Mouse (Mus musculus) layer of hippocampus, adult 18-20 months (tissue): ENCODE results near the gene Hist1h4i. TPM values are rescaled to one million over a fixed set of nuclear protein-coding genes. Genes with fewer than 3 reads are reported as not detected.

Experiments used
- DNase-seq, 2 experiments: peaks; one replicate each; pipeline ENCODE4 v3.0.0; 2022; ENCODE audit warnings: low spot score in 2 of 2
- total RNA-seq, 2 experiments: library from RNA; stranded (reverse); gene quantifications; 2 replicates each; pipeline ENCODE4 v1.2.3; 2021

Gene Hist1h4i
- total RNA-seq, 2 experiments from 2014 or later, result 65.4 to 84.2 TPM

DNA sequence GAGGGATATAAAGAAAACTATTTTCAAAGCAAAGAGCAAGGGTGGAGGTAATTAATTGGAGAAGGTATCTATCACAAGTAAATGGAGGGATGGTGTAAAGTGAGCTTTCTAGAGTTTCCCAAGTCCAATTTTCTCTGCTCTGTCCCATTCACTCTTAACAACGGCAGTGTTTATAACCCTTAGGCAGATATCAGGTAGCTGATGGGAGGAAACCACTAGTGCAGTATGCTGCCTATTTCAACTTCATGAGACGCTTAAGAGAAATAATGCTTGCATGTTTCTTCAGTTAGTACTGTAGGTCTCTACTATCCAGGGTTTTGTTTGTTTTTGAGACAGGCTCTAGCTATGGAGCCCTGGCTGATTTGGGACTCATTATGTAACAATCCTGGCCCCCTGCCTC lies 3.7 kb downstream of the Hist1h4i start:
- DNase-seq, result no peak

DNA sequence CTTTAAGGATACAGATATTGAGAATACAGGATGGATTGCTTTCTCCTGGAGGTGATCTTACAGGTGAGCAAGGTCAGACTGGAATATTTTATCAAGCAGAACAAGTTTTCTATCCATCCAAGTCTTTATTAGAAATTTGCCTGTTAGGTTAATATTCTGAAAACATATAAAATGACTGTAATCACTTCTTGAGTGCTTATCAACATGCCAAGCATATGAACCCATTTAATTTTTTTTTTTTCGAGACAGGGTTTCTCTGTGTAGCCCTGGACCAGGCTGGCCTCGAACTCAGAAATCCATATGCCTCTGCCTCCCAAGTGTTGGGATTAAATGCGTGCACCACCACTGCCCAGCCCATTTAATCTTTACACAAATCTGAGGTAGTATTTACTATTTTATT lies 4.2 kb downstream of the Hist1h4i start:
- no peak for DNase-seq

- DNase-seq, result no peak
Observed at GRCm38 (mm10) chr13:22036149-22036956, 4.8 kb downstream of the Hist1h4i start.

DNA sequence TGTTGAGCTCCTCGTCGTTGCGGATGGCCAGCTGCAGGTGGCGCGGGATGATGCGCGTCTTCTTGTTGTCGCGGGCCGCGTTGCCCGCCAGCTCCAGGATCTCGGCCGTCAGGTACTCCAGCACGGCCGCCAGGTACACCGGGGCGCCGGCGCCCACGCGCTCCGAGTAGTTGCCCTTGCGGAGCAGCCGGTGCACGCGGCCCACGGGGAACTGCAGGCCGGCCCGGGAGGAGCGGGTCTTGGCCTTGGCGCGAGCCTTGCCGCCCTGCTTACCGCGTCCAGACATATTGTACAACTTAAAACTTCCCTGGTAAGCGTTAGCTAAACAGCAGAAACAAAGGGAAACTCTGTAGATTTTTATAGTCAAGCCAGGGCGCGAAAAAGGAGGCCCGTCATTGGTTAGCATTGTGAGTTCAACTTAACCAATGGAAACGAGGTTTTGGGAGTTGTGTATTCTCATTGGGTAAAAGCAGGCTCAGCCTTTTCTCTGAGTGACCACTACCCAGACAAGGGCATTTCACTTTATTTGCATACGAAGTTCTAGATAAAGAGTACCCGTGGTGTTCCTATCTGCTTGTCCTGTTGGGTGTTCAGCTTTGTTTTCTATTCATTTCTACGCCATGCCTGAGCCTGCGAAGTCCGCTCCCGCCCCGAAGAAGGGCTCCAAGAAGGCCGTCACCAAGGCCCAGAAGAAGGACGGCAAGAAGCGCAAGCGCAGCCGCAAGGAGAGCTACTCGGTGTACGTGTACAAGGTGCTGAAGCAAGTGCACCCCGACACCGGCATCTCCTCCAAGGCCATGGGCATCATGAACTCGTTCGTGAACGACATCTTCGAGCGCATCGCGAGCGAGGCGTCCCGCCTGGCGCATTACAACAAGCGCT lies 5.7 kb downstream of the Hist1h4i start, which contains the start of the genes Hist1h2ah and Hist1h2bk:
Gene Hist1h2ah, minus strand, starts transcription at position 302 of the 882 bp plus-strand sequence.
Gene Hist1h2bk, plus strand, starts transcription at position 604 of the 882 bp plus-strand sequence.
- peak; percentile 81 to 93 for DNase-seq

GRCm38 (mm10) chr13:22034443-22035266 lies 6.5 kb downstream of the Hist1h4i start:
- DNase-seq, result no peak

GRCm38 (mm10) chr13:22033741-22034442 lies 7.3 kb downstream of the Hist1h4i start:
- no peak for DNase-seq

DNA sequence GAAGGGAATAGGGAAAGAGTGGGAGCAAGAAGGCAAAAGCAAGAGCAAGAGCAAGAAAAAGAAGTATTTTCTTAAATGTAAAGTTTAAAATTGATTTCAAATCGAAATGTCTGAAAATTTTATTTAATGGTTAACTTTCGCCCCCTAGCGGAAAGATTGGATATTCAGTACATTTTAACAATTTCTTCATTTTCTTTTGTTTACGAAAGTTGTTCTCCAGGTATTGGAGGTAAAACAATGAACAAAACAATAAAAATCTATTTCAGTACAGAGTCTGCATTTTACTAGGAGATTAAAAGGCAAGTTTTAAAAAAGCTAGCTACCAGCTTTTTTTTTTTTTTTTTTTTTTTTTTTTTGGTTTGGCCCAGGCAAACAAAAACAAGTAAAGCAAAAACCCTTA lies 10.7 kb downstream of the Hist1h4i start:
- no peak for DNase-seq

GRCm38 (mm10) chr13:22029928-22030327 lies 11.2 kb downstream of the Hist1h4i start:
- DNase-seq, result peak in 1 of 2 experiments; percentile 52

DNA sequence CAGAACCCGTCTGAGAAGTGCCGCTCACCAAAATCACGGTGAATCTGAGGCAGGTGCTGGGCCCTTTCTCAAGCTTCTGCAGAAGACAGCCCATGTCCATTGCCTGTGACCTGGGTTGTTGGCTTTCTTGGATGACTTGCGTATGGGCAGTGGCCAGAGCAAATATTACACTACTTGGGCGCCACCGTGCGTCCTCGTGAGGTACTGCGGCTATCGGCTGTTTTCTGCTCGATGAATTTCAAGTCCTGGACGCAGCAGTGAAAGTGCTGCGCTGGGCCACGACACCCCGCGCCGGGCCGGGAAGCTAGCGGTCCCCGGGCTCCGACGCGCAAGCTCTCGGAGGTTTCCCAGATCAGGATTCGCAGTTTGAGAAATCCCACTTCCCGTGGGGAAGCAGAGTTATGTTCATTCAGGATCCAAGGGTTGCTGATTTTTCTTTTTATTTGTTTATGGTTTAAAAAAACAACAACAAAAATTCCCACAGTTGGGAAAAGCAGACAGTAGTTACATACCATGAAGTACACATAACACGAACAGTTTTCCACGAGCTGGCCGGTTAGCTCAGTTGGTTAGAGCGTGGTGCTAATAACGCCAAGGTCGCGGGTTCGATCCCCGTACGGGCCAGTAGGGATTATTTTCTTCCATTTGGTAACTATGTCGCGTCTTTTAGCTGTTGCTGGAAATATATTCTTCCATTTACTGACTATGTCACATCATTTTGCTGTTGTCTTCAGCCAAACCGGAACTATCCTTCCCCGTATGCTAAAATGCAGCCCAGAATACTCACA lies 12.3 kb downstream of the Hist1h4i start:
- peak; percentile 85 to 95 for DNase-seq

DNA sequence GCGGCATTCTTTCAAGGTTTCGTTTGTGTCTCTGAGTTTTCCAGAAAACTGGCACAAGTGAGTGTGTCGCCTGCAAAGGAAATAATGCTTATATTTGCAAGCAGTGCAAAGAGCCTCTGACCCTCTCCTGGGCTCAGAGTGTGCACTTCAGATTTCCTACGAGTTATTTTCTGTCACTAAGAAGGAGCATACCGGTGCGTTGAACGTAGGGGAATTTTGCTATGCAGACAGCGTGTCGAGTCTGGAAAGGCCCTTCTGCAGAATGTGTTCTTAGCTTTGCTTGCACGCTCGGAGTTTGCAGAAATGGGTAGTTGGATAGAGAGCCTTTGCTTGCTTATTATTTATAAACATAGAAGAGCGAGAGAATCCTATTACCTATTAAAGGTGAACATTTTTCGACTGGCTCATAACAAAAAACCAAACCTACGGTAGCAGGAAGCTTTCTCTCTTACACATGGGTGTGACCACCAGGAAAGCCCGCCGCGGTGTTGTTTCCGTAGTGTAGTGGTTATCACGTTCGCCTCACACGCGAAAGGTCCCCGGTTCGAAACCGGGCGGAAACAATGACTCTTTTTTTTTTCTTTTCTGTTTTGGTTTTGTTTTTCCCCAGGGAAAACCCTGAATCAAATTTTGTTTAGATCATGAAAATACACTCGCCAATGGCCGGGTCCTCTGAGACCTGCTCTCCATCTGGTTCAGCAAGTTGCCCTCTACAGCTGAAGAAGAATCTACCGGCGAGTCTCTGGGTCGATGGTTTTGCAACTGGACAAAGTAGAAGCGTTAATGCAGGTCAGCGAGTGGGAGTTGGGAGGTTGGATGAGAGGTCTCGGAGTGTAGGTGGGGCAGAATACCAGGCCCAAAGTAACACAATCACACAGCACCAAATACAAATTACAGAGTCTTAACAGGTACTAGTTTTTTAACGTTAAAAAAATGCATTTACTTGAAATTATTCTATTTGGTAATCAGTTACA lies 14.8 kb downstream of the Hist1h4i start:
- DNase-seq, result peak; percentile 73 to 93

DNA sequence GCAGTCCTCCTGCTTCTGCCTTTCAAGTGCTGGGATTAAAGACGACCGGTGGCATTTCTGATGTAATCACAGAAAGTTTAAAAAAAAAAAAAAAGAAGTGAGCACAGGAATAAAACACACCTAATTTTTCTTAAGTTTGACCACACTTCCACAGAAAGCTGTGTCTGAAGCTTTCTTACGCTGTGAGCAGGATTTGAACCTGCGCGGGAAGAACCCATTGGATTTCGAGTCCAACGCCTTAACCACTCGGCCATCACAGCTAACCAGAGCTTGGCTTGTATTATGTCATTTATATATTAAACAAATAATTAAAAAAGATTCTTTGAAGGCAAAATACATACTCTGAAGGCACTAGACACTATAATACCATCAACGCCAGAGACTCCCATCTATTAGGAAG lies 18.9 kb downstream of the Hist1h4i start:
- peak; percentile 37 to 75 for DNase-seq

DNA sequence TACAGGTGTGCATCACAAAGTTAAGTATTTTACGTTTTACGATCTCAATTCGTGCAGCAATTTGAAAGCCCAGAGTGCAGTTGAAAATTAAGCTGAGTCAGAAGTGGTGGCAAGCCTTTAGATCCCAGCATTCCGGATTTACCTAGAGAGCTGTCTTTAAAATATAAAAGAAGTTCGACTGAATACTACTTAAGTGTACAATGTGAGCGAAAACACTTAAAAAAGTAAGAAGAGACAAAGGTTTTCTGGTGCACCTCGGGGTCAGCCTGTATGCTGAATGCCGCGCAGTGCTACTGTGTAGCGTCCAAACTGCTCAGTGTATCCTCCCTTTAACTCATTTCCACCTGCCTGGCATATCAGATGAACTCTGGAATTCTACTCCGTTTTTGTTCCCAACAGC lies 19.6 kb downstream of the Hist1h4i start:
- no peak for DNase-seq

- DNase-seq, result peak in 1 of 2 experiments; percentile 68
Observed at GRCm38 (mm10) chr13:22020901-22021339, 20.2 kb downstream of the Hist1h4i start.

GRCm38 (mm10) chr13:22019934-22020835 lies 21.0 kb downstream of the Hist1h4i start:
- DNase-seq, result no peak

DNA sequence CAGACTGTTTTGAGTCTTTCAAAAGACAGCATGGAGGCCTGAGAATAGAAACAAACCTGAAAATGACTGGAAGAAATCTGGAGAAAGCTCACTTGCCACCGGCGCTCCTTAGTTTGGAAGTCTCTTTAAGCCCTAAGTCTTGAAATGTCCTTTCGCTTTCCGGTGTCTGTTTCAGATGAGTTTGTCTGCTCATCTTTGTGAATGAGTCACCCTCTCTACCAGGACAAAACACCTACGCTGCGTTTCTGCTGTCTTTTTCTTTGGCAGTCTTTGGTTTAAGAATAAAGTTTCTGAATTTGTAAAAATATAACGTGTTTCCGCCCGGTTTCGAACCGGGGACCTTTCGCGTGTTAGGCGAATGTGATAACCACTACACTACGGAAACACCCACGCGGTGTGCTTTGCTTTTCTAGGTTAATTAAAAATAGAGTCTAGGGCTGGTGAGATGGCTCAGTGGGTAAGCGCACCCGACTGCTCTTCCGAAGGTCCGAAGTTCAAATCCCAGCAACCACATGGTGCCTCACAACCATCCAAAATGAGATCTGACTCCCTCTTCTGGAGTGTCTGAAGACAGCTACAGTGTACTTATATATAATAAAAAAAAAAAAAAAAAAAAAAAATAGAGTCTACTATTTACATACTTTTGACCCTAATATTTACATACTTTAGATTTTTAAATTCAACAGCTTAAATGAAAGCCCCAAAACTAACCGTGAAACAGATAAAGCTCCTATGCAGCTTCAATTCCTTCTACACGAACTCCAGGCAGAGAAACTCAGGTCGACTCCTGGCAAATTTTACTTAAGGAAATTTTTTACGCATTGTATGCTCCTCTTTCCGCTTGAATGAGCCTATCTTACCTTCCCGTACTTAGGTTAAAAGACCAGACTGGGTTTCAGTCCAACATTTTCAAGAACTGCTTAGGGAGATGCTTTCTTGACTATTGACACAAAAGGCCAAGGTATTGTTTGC lies 25.4 kb downstream of the Hist1h4i start:
- peak; percentile 50 to 63 for DNase-seq

GRCm38 (mm10) chr13:22014411-22014845 lies 26.7 kb downstream of the Hist1h4i start:
- DNase-seq, result no peak
